Mouse (Mus musculus) heart, adult 2 months (tissue): ENCODE data around the gene Snai3. TPM values are rescaled to one million over a fixed set of nuclear protein-coding genes. Genes with fewer than 3 reads are reported as not detected.

Experiments used
- DNase-seq, 2 experiments: peaks; one replicate each; pipeline ENCODE4 v3.0.0; 2021
- H3K27ac ChIP-seq: fragments of 200-600 bp; 2 replicates; pipeline ENCODE4 v1.8.1; 2022
- H3K27me3 ChIP-seq: fragments of 200-500 bp; 2 replicates; pipeline ENCODE4 v1.6.1; 2012; ENCODE audit warnings: mild to moderate bottlenecking, low read length, inconsistent platforms, mixed read lengths; ENCODE audit not compliant: control insufficient read depth, insufficient read depth
- H3K36me3 ChIP-seq: fragments of 200-500 bp; 2 replicates; pipeline ENCODE4 v1.6.1; 2012; ENCODE audit warnings: low read length, inconsistent platforms; ENCODE audit not compliant: control insufficient read depth, insufficient read depth
- H3K4me1 ChIP-seq: fragments of 200-500 bp; 2 replicates; pipeline ENCODE4 v1.6.1; 2011; ENCODE audit warnings: low read length; ENCODE audit not compliant: control insufficient read depth, insufficient read depth
- H3K4me3 ChIP-seq: fragments of 200-600 bp; 2 replicates; pipeline ENCODE4 v1.8.1; 2022
- H3K79me2 ChIP-seq: fragments of 200-500 bp; replicated peaks from 2 replicates; pipeline ENCODE4 v1.6.1; 2012; ENCODE audit warnings: mild to moderate bottlenecking, inconsistent platforms, low read length, moderate library complexity, mixed read lengths; ENCODE audit not compliant: control insufficient read depth, insufficient read depth
- H3K9ac ChIP-seq: fragments of 200-500 bp; 2 replicates; pipeline ENCODE4 v1.6.1; 2012; ENCODE audit warnings: low read depth, mild to moderate bottlenecking, control low read depth, inconsistent platforms, low read length, mixed read lengths
- CTCF ChIP-seq: fragments of 200-600 bp; IDR thresholded peaks from 2 replicates; pipeline ENCODE4 v1.8.1; 2022; ENCODE audit warnings: antibody characterized with exemption, mild to moderate bottlenecking, moderate library complexity
- EP300 ChIP-seq: fragments of 200-500 bp; IDR thresholded peaks from 2 replicates; pipeline ENCODE4 v1.6.1; 2011; ENCODE audit warnings: low read depth, low read length, control low read depth; ENCODE audit not compliant: insufficient read depth
- POLR2A ChIP-seq: fragments of 200-500 bp; IDR thresholded peaks from 2 replicates; pipeline ENCODE4 v1.6.1; 2011; ENCODE audit warnings: mild to moderate bottlenecking, low read depth, low read length, control low read depth; ENCODE audit not compliant: insufficient read depth
- WGBS: fragments of 180-500 bp; shearing (Covaris S2); methylation state at CpG from one replicate; pipeline ENCODE4 v1.1.7; 2018; 5-methylcytosine and 5-hydroxymethylcytosine counted together
- intact Hi-C: fragments of 180-260 bp; cut with DNase I; formaldehyde crosslinking; loops from one replicate; pipeline ENCODE4 v1.15.1; 2025
- polyA plus RNA-seq: library from polyadenylated mRNA; depleted of rRNA; stranded (reverse); fragments of >200 nt; gene quantifications from 2 replicates; pipeline ENCODE4 v1.2.3, GENCODE M21; 2012
- total RNA-seq, 2 experiments: library from RNA; stranded (reverse); gene quantifications; 2 replicates each; pipeline ENCODE4 v1.2.3; 2021

Snai3 gene
- total and polyA plus RNA-seq, 3 experiments, result 1.6 to 8.2 (median 8.1) TPM

DNA sequence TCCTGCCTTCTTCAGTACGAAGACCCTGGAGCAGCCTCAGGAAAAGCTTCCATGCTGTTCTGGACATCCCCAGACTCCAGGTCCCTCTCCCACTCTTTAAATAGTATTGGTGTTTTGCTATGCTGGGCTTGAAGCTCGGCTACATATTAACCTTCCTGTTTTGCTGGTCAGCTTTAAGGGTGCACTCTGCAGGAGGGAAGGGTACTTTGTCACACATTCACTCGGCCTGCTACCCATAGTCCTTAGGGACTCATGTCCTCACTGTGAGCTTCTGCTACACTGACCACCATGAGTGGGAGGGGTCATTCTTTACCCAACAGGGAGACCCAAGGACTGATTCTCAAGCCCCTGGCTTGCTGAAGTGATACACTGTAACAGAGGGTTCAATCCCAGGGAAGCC is 29.9 kb downstream of the Snai3 start:
- no peaks in the 10 kb centered on the region for H3K36me3 ChIP-seq
- TF ChIP-seq CTCF (no peak), EP300 (no peak), POLR2A (0 out of 2 replicates have a peak, but pooled peaks have one; percentile 5)
- no peak overlapping the region; the same call in 1 of the 2 replicates for H3K27ac ChIP-seq
- H3K9ac ChIP-seq, result no peak overlapping the region
- WGBS, result 73% methylated on average over 3 of the region's 3 CpGs
- no peaks in the 10 kb centered on the region for H3K79me2 ChIP-seq
- peaks cover 4% of the 10 kb centered on the region; the same call in 1 of the 2 replicates for H3K4me1 ChIP-seq
- H3K27me3 ChIP-seq, result no peaks in the 10 kb centered on the region
- DNase-seq, result no peak
- intact Hi-C loops, result no loop called here
- H3K4me3 ChIP-seq, result no peak overlapping the region

DNA sequence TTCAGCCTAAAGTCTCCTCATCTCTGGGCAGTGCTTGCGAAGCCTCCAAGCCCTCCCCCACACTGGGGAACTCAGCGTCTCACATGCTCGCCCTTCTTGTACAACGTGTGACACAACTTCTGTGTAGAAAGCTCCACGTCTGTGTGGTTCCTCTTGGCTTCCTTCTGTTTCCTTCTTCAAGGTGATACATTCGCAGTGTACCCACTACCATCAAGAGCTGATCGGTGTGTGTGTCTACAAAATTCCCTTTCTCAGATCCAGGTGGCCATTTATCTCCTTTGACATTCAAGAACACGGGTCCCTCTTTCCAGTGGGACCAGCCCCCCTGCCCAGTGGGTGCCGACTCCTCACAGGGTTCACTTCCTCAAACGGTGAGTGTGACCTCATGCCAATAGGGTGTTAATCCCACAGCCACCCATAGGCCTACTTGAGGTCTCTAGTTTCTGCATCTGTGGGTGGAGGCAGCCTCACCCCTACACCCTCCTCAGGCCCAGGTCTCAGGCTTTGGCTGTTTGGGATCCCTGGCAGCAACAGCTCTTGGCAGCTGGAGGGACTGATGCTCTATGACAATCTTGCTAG is 30.4 kb downstream of the Snai3 start:
- intact Hi-C loops, result no loop called here
- WGBS, result 80% methylated on average over 10 of the region's 10 CpGs

DNA sequence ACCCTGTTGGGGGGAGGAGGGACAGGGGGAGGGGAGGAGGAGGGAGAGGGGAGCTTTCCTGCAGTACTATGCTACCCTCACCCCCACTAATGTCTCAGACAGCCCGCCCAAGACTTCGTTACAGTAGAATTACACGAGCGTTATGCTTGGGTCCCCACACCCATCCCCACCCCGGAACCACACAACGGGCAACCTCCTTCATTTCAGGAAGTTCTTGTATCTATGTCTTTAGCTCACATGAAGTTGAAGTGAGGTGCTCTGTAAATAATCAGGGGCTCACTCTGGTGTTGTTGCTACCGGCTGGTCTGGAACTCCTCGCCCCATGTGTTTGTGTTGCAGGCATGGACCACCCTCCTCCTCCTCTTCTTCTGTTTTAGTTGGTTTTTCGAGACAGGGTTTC is 32.4 kb downstream of the Snai3 start:
- DNase-seq, result no peak
- intact Hi-C loops, result no loop called here
- Histone ChIP-seq H3K27ac (no peak overlapping the region), H3K27me3 (no peaks in the 10 kb centered on the region), H3K4me1 (peaks cover 6% of the 10 kb centered on the region), H3K79me2 (no peaks in the 10 kb centered on the region), H3K4me3 (no peak overlapping the region), H3K9ac (no peak overlapping the region), H3K36me3 (no peaks in the 10 kb centered on the region)
- no peak for TF ChIP-seq CTCF
- no peak for TF ChIP-seq EP300
- no peak for TF ChIP-seq POLR2A
- WGBS, result 87% methylated on average over 9 of the region's 9 CpGs

More for the DNA sequence above, 30.4 kb downstream of the Snai3 start:
- peak in 1 of 2 experiments; percentile 65 for DNase-seq
- Histone ChIP-seq H3K79me2 (no peaks in the 10 kb centered on the region), H3K36me3 (no peaks in the 10 kb centered on the region), H3K4me1 (peaks cover 4% of the 10 kb centered on the region; the same call in 1 of the 2 replicates), H3K27me3 (no peaks in the 10 kb centered on the region), H3K9ac (no peak overlapping the region), H3K4me3 (no peak overlapping the region), H3K27ac (no peak overlapping the region; the same call in 1 of the 2 replicates)
- TF ChIP-seq CTCF (no peak), EP300 (no peak), POLR2A (0 out of 2 replicates have a peak, but pooled peaks have one; percentile 6)

DNA sequence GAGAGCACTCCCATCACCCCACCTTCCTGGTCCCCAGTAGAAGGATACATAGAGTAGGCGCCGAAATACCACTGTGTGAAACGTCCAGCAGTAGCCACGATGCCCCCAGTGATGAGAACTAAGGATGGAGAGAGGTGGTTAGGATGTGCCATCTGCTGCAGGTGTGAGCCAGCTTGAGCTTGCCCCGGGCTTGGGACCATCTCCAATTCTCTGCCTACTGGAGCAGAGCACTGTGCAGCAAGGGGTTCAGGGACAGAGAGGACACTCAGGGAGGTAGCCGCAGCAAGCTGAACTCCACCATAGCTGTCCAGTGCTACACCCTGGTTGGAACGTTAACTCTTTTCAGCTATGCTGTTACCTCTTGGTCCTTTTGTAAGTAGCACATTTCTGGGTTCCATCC is 32.9 kb downstream of the Snai3 start:
- DNase-seq, result no peak
- Histone ChIP-seq H3K27ac (no peak overlapping the region), H3K4me1 (peaks cover 4% of the 10 kb centered on the region), H3K4me3 (no peak overlapping the region), H3K36me3 (no peaks in the 10 kb centered on the region), H3K27me3 (no peaks in the 10 kb centered on the region), H3K79me2 (no peaks in the 10 kb centered on the region), H3K9ac (no peak overlapping the region)
- WGBS, result 90% methylated on average over 7 of the region's 7 CpGs
- TF ChIP-seq POLR2A (no peak), EP300 (no peak), CTCF (no peak)
- intact Hi-C loops, result no loop called here

- peak in 1 of 2 experiments; percentile 17 for DNase-seq
- no peaks in the 10 kb centered on the region for H3K36me3 ChIP-seq
- intact Hi-C loops, result no loop called here
- H3K27me3 ChIP-seq, result no peaks in the 10 kb centered on the region
- H3K9ac ChIP-seq, result no peak overlapping the region
- TF ChIP-seq POLR2A (no peak), CTCF (no peak), EP300 (no peak)
- no peaks in the 10 kb centered on the region for H3K79me2 ChIP-seq
- no peak overlapping the region for H3K27ac ChIP-seq
- peaks cover 2% of the 10 kb centered on the region for H3K4me1 ChIP-seq
- 62% methylated on average over 9 of the region's 9 CpGs for WGBS
- no peak overlapping the region for H3K4me3 ChIP-seq
Measured at GRCm38 (mm10) chr8:122426145-122426544, 34.4 kb downstream of the Snai3 start.

GRCm38 (mm10) chr8:122423659-122424058 is 36.9 kb downstream of the Snai3 start:
- intact Hi-C loops, result no loop called here
- TF ChIP-seq POLR2A (0 out of 2 replicates have a peak, but pooled peaks have one; percentile 15), CTCF (no peak), EP300 (no peak)
- Histone ChIP-seq H3K27me3 (no peaks in the 10 kb centered on the region), H3K9ac (no peak overlapping the region), H3K27ac (peak overlapping the region; percentile 28), H3K4me1 (peaks cover 2% of the 10 kb centered on the region), H3K79me2 (no peaks in the 10 kb centered on the region), H3K4me3 (no peak overlapping the region), H3K36me3 (no peaks in the 10 kb centered on the region)
- peak; percentile 63 to 71 for DNase-seq
- 16% methylated on average over 5 of the region's 5 CpGs for WGBS
